Mouse (Mus musculus): ENCODE measurements around the gene Ak2. TPM values are rescaled to one million over a fixed set of nuclear protein-coding genes. Genes with fewer than 3 reads are reported as not detected.
A peak's percentile ranks its signal among the peaks of the same experiment; 100 is the strongest.

Ak2 gene
- total and polyA plus RNA-seq, 3 experiments, result 269 to 363 (median 280) TPM

DNA sequence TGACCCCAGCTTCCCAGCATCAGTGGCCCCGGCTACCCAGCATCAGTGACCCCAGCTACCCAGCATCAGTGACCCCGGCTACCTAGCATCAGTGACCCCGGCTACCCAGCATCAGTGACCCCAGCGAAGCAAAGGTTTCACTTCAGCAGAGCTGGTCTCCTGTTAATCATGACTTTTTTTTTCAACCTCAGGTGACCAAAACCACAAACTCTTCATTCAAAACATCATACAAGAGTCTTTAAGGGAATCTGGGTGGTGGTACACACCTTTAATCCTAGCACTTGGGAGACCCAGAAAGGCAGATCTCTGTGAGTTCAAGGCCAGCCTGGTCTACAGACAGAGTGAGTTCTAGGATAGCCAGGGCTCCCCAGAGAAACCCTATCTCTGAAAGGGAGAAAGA, 39.0 kb downstream of the Ak2 start:
- DNase-seq (ENCODE audit: extremely low read depth), result no peak
- Histone ChIP-seq H3K36me3 (replicated peaks in 1 of 2; ENCODE audit: control insufficient read depth in 1 of 2, insufficient read depth in 1 of 2, low read length in 1 of 2) (no peaks in the 10 kb centered on the region), H3K27ac (ENCODE audit: insufficient read depth, low read depth) (no peak overlapping the region), H3K4me3 (replicated peaks in 1 of 3; ENCODE audit: low read depth in 2 of 3, low read length in 2 of 3, poor library complexity in 1 of 3) (no peak overlapping the region), H3K27me3 (replicated peaks) (no peaks in the 10 kb centered on the region), H3K4me1 (ENCODE audit: control insufficient read depth in 1 of 2, insufficient read depth in 2 of 2) (peaks cover 14 to 42% of the 10 kb centered on the region in 2 experiments), H3K9me3 (replicated peaks; ENCODE audit: low read length) (no peaks in the 10 kb centered on the region), H3K9ac (ENCODE audit: insufficient read depth, low read depth) (no peak overlapping the region), H3K4me2 (ENCODE audit: insufficient read depth, low read depth, poor library complexity, severe bottlenecking) (no peak overlapping the region), H3K79me2 (replicated peaks; ENCODE audit: control insufficient read depth, extremely low read depth, insufficient read depth, poor library complexity, severe bottlenecking) (no peaks in the 10 kb centered on the region)
- TF ChIP-seq POLR2AphosphoS2 (IDR thresholded peaks at IDR 0.05; ENCODE audit: low read depth, low read length) (no peak), BHLHE40 (IDR thresholded peaks at IDR 0.05; ENCODE audit: low read depth, low read length) (peak; percentile 52; the same call in 1 of the 2 replicates), MAFK (IDR thresholded peaks at IDR 0.05; ENCODE audit: insufficient replicate concordance, low read length) (no peak), NELFE (IDR thresholded peaks at IDR 0.05; ENCODE audit: low read depth, low read length) (no peak)
- in situ Hi-C loops (cut with MboI; ENCODE audit: low pct_ligation_motif_present, low pct_unique_long_range_greater_than_20kb, low sequenced_read_pairs) (loop anchor here (10.0 kb wide), 1 partner anchor 56 kb away; no protein-coding TSS in a partner anchor), dilution Hi-C loops (cut with MboI; ENCODE audit: extremely low pct_ligation_motif_present, extremely low pct_unique_long_range_greater_than_20kb, low sequenced_read_pairs) (no loop called here)

DNA sequence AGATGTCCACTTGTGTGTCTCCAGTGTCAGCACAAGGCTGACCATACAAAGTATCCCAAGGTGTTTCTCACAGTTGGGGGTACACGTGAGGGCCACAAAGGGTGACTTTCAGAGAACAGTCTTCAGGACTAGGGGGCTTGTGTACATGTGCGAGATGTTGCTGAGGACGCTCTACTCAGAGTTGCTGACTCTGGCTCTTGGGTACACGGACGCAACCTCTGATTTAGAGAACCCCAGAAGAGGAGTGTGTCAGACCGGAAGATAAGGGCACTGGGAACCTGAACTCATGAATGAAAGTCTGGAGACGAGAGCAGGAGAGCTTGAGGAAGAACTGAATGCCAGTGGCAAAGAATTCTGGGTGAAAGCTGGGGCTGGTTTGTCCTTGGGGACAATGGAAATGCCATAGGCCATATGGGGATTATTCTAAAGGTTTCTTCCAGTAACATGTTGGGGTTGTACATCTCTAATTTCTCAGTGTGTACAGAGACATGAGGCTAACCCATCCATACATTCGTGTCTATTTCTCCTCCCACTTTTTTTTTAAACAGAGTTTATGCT, 39.7 kb downstream of the Ak2 start:
- peak; percentile 17 for DNase-seq (ENCODE audit: extremely low read depth)
- TF ChIP-seq IRF4 (IDR thresholded peaks at IDR 0.05; ENCODE audit: low read depth, low read length), result no peak
- TF ChIP-seq SMC3 (IDR thresholded peaks at IDR 0.05; ENCODE audit: low read depth, low read length), result no peak
- no peak for TF ChIP-seq RCOR1 (conservative IDR thresholded peaks at IDR 0.05; ENCODE audit: low read depth, low read length)
- TF ChIP-seq MEF2A (IDR thresholded peaks at IDR 0.05; ENCODE audit: borderline replicate concordance, low read depth, low read length), result no peak
- no peak for TF ChIP-seq POLR2AphosphoS2 (IDR thresholded peaks at IDR 0.05; ENCODE audit: low read depth, low read length)
- no peak for TF ChIP-seq CTCF (conservative IDR thresholded peaks at IDR 0.05 in 1 of 2, IDR thresholded peaks at IDR 0.05 in 1 of 2; ENCODE audit: low read depth in 2 of 2, low read length in 2 of 2)
- no peak for TF ChIP-seq BHLHE40 (IDR thresholded peaks at IDR 0.05; ENCODE audit: low read depth, low read length)
- TF ChIP-seq GABPA (IDR thresholded peaks at IDR 0.05; ENCODE audit: insufficient replicate concordance, low read depth, low read length), result no peak
- 0 out of 2 replicates have a peak, but pooled peaks have one; percentile 12 for TF ChIP-seq MAFK (IDR thresholded peaks at IDR 0.05; ENCODE audit: insufficient replicate concordance, low read length)
- TF ChIP-seq TCF12 (IDR thresholded peaks at IDR 0.05; ENCODE audit: low read depth, low read length), result no peak
- no peak for TF ChIP-seq MAZ (IDR thresholded peaks at IDR 0.05; ENCODE audit: low read depth, low read length)
- peak; percentile 48; the same call in 1 of the 2 replicates for TF ChIP-seq CHD1 (IDR thresholded peaks at IDR 0.05; ENCODE audit: low read depth, low read length)
- peak overlapping the region; percentile 89; the same call in 1 of the 2 replicates for H3K4me2 ChIP-seq (ENCODE audit: insufficient read depth, low read depth, poor library complexity, severe bottlenecking)
- peaks cover 19 to 49% of the 10 kb centered on the region in 2 experiments for H3K4me1 ChIP-seq (ENCODE audit: control insufficient read depth in 1 of 2, insufficient read depth in 2 of 2)
- in situ Hi-C loops (cut with MboI; ENCODE audit: low pct_ligation_motif_present, low pct_unique_long_range_greater_than_20kb, low sequenced_read_pairs) (loop anchor here (10.0 kb wide), 1 partner anchor 57 kb away; no protein-coding TSS in a partner anchor), dilution Hi-C loops (cut with MboI; ENCODE audit: extremely low pct_ligation_motif_present, extremely low pct_unique_long_range_greater_than_20kb, low sequenced_read_pairs) (no loop called here)
- no peaks in the 10 kb centered on the region for H3K79me2 ChIP-seq (replicated peaks; ENCODE audit: control insufficient read depth, extremely low read depth, insufficient read depth, poor library complexity, severe bottlenecking)
- H3K27ac ChIP-seq (ENCODE audit: insufficient read depth, low read depth), result peak overlapping the region; percentile 99; the same call in 1 of the 2 replicates
- H3K9ac ChIP-seq (ENCODE audit: insufficient read depth, low read depth), result peak overlapping the region; percentile 59; the same call in 1 of the 2 replicates
- no peaks in the 10 kb centered on the region for H3K27me3 ChIP-seq (replicated peaks)
- no peak overlapping the region for H3K4me3 ChIP-seq (replicated peaks in 1 of 3; ENCODE audit: low read depth in 2 of 3, low read length in 2 of 3, poor library complexity in 1 of 3)
- no peaks in the 10 kb centered on the region for H3K36me3 ChIP-seq (replicated peaks in 1 of 2; ENCODE audit: control insufficient read depth in 1 of 2, insufficient read depth in 1 of 2, low read length in 1 of 2)
- no peaks in the 10 kb centered on the region for H3K9me3 ChIP-seq (replicated peaks; ENCODE audit: low read length)

Measured in CH12.LX (cell line).